ENCODE assay signal across 25 mouse cellular contexts in genomic region chr9:75201506-75201905, GRCm38 (mm10). TPM values are rescaled to one million over a fixed set of nuclear protein-coding genes. Genes with fewer than 3 reads are reported as not detected.
DNase-seq lines count a peak whose midpoint lies in the region; ATAC-seq and TF ChIP-seq lines count a peak whose summit lies in the region.
"Had no signal": no experiment of that assay in that cellular context is flagged by ENCODE, and none has a peak within 500 bp of the region (broad histone marks: within the 10 kb centered on the region; RNA-seq: fewer than 3 reads in every experiment).

No protein-coding gene starts in this region.

- H3K36me3 ChIP-seq in kidney, adult 2 months (ENCODE audit: control insufficient read depth, insufficient read depth, low read length): no peaks in the 10 kb centered on the region; the same call in 1 of the 2 replicates

- 0 out of 2 replicates have a peak, but pooled peaks have one; percentile 13 for ATAC-seq in frontal cortex, adult (ENCODE audit: low TSS enrichment)
- ATAC-seq: CD4-positive, CD25-positive, alpha-beta regulatory T cell, adult 4 months; forebrain, embryonic 15.5 days; intestine, postnatal 0 days had no signal

- 97% methylated on average over 1 of the region's 1 CpGs for WGBS in kidney, adult 2 months

- TF ChIP-seq CTCF in cortical plate, adult 2 months (IDR thresholded peaks at IDR 0.05; ENCODE audit: extremely low read depth, insufficient read depth, low read length): no peak
- no peak for TF ChIP-seq CTCF in kidney, adult 2 months (conservative IDR thresholded peaks at IDR 0.05; ENCODE audit: insufficient read depth, insufficient read length, low read depth, low read length)

- TF ChIP-seq POLR2A in cortical plate, adult 2 months (IDR thresholded peaks at IDR 0.05; ENCODE audit: extremely low read depth, insufficient read depth, low read length): no peak
- no peak for TF ChIP-seq POLR2A in kidney, adult 2 months (IDR thresholded peaks at IDR 0.05; ENCODE audit: low read depth, low read length)

- no peaks in the 10 kb centered on the region for H3K27me3 ChIP-seq in kidney, adult 2 months (replicated peaks; ENCODE audit: control insufficient read depth, insufficient read depth, low read length)
- H3K27me3 ChIP-seq: embryonic facial prominence, embryonic 13.5 days; forebrain, embryonic 12.5 days; forebrain, embryonic 15.5 days; hindbrain, embryonic 12.5 days; hindbrain, embryonic 15.5 days had no signal

- H3K27ac ChIP-seq in cortical plate, adult 2 months (ENCODE audit: insufficient read depth, low read length): peak overlapping the region; percentile 28; the same call in 1 of the 2 replicates
- no peak overlapping the region for H3K27ac ChIP-seq in kidney, adult 2 months (ENCODE audit: insufficient read depth, low read depth, low read length)
- H3K27ac ChIP-seq: embryonic facial prominence, embryonic 10.5 days; embryonic facial prominence, embryonic 13.5 days; forebrain, embryonic 12.5 days; forebrain, embryonic 15.5 days; gastrocnemius, adult 2 months; hindbrain, embryonic 12.5 days; hindbrain, embryonic 15.5 days had no signal

- H3K4me1 ChIP-seq in cortical plate, adult 2 months (ENCODE audit: control insufficient read depth, insufficient read depth, low read length): peaks cover 4% of the 10 kb centered on the region
- no peaks in the 10 kb centered on the region for H3K4me1 ChIP-seq in kidney, adult 2 months (ENCODE audit: control insufficient read depth, insufficient read depth, low read length)
- H3K4me1 ChIP-seq: embryonic facial prominence, embryonic 10.5 days; embryonic facial prominence, embryonic 13.5 days; forebrain, embryonic 12.5 days; forebrain, embryonic 15.5 days; hindbrain, embryonic 12.5 days; hindbrain, embryonic 15.5 days had no signal

- no peak overlapping the region for H3K4me3 ChIP-seq in cortical plate, adult 2 months (ENCODE audit: insufficient read depth, low read length)
- H3K4me3 ChIP-seq in kidney, adult 2 months (ENCODE audit: insufficient read depth, low read depth, low read length): no peak overlapping the region
- H3K4me3 ChIP-seq: embryonic facial prominence, embryonic 10.5 days; embryonic facial prominence, embryonic 13.5 days; erythroblast, embryonic 14.5 days; forebrain, embryonic 12.5 days; forebrain, embryonic 15.5 days; gastrocnemius, adult 2 months; hindbrain, embryonic 12.5 days; hindbrain, embryonic 15.5 days had no signal

- peak; percentile 56 for DNase-seq in adrenal gland, adult 2 months
- DNase-seq in adrenal gland, adult 18-20 months (ENCODE audit: low spot score in 2 of 2): no peak
- no peak for DNase-seq in frontal cortex, adult 2 months (ENCODE audit: extremely low spot score in 1 of 2, low spot score in 1 of 2)
- peak; percentile 5 for DNase-seq in 416B (ENCODE audit: low read depth)
- DNase-seq in kidney, adult 2 months: no peak
- DNase-seq: cerebellum, adult 11 months; cerebellum, adult 2 months; cerebellum, adult 9-11 months; cerebellum, postnatal 25 days; embryo, embryonic 11 days; gastrocnemius, adult 2 months; gastrocnemius, postnatal 14 days; heart, adult 11 months had no signal

RNA-seq across cellular contexts. Expression of gene Myo5c, which starts 30.3 kb away (rescaled TPM):
- 1 to 10 TPM; 2.5 to 3.7 TPM for total RNA-seq in adrenal gland, adult 2 months (2021)
- polyA plus RNA-seq in adrenal gland, adult 2 months (2012; rRNA removed): 0.38 and 1.4 TPM in 2 replicates
- 1 to 10 TPM; 5.1 to 5.7 TPM for total RNA-seq in adrenal gland, adult 18-20 months (2021)
- 1.6 and 2.0 TPM in 2 replicates for polyA plus RNA-seq in frontal cortex, adult 2 months (2012; rRNA removed)
- polyA plus RNA-seq in cortical plate, adult 2 months (2012; rRNA removed): 5.0 and 5.9 TPM in 2 replicates
- 7.1 and 7.5 TPM in 2 replicates for polyA plus RNA-seq in kidney, adult 2 months (2012; rRNA removed)
- total RNA-seq: MEL had no signal
- polyA plus RNA-seq: erythroblast, embryonic 14.5 days had no signal

Comparison
In these comparisons a context has a peak if more than half of its experiments do, and no peak if none do; other contexts are left out.
1. DNase-seq: peak in adrenal gland, adult 2 months (single experiment) and 416B (single experiment); none in adrenal gland, adult 18-20 months (0 of 2), frontal cortex, adult 2 months (0 of 2) and kidney, adult 2 months (single experiment).